Mouse (Mus musculus) layer of hippocampus, postnatal 14 days (tissue): ENCODE results near the gene Phf10. TPM values are rescaled to one million over a fixed set of nuclear protein-coding genes. Genes with fewer than 3 reads are reported as not detected.
"Not testable (repeated sequence)": the region's sequence is repeated elsewhere in the genome, so short reads cannot be mapped to it uniquely, and the experiment has no call there.

Experiments
- DNase-seq, 2 experiments: peaks; one replicate each; pipeline ENCODE4 v3.0.0; 2021 to 2022; ENCODE audit warnings: low spot score in 2 of 2, mixed read lengths in 1 of 2
- total RNA-seq, 2 experiments: library from RNA; stranded (reverse); gene quantifications; 2 replicates each; pipeline ENCODE4 v1.2.3; 2021

Gene Phf10
- total RNA-seq, 2 experiments from 2014 or later = 59.1 to 61.7 TPM

DNA sequence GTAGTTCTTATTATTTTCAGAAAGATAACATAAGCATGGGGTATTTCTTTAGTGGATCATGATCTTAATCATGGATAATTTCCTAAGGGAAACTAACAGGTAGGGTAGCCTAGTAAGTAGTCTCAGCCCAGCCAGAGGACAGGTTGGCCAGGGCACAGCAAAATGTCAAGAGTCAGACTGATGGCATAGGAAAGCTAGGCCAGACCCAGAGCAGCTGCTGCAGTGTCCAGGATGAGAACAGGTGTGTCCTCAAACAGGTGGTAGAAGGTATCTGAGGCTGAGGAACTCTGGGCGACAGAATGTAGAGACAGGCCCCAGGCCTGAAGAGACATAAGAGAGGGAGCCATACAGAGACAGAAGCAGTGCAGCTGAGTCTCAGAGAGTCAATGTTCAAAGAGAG is 62.1 kb downstream of the Phf10 start:
- no peak for DNase-seq

DNA sequence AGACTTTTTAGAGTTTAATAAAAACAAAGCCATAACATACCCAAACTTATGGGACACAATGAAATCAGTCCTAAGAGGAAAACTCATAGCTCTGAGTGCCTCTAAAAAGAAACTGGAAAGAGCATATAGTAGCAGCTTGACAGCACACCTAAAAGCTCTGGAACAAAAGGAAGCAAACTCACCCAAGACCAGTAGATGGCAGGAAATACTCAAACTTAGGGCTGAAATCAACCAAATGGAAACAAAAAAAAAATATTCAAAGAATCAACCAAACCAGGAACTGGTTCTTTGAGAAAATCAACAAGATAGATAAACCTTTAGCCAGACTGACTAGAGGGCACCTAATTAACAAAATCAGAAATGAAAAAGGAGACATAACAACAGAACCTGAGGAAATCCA is 66.0 kb downstream of the Phf10 start:
- DNase-seq = not testable (repeated sequence)

Other genes starting within 250 kb of the Phf10 start
- 1 to 10 TPM; 4.1 to 4.9 TPM for gene Wdr27, start 18.1 kb downstream of the Phf10 start, total RNA-seq
- gene 1600012H06Rik, start 18.1 kb downstream of the Phf10 start, total RNA-seq = 10 to 100 TPM; 18.5 to 18.8 TPM
- 1 to 10 TPM; 6.0 to 7.1 TPM for gene 9030025P20Rik, start 17.2 kb upstream of the Phf10 start, total RNA-seq
- gene Gm3417, start 17.5 kb upstream of the Phf10 start, total RNA-seq = not detected
- gene Gm3435, start 48.9 kb upstream of the Phf10 start, total RNA-seq = 1 to 10 TPM; 3.3 TPM
- gene Ermard, start 79.9 kb upstream of the Phf10 start, total RNA-seq = 10 to 100 TPM; 62.2 to 64.7 TPM
- 1 to 10 TPM in 1 of 2 experiments, not detected in 1; 1.0 TPM for gene Tcte3, start 80.2 kb upstream of the Phf10 start, total RNA-seq
- gene Gm3448, start 80.3 kb upstream of the Phf10 start, total RNA-seq = 1 to 10 TPM; 6.6 to 6.8 TPM